Mouse (Mus musculus) lung, adult 2 months (tissue): ENCODE results near the gene Prp2. TPM values are rescaled to one million over a fixed set of nuclear protein-coding genes. Genes with fewer than 3 reads are reported as not detected.
"Not testable (repeated sequence)": the region's sequence is repeated elsewhere in the genome, so short reads cannot be mapped to it uniquely, and the experiment has no call there.

ENCODE experiments used
- DNase-seq: peaks from one replicate; pipeline ENCODE4 v3.0.0; 2022
- H3K4me1 ChIP-seq: fragments of 200-500 bp; 2 replicates; pipeline ENCODE4 v1.6.1; 2011; ENCODE audit warnings: low read length; ENCODE audit not compliant: control insufficient read depth, insufficient read depth
- H3K4me3 ChIP-seq: fragments of 200-500 bp; replicated peaks from 2 replicates; pipeline ENCODE3; 2011; ENCODE audit warnings: low read depth, mild to moderate bottlenecking, control low read depth, low read length; ENCODE audit errors: extremely low read depth
- CTCF ChIP-seq: fragments of 200-500 bp; IDR thresholded peaks from 2 replicates; pipeline ENCODE4 v1.5.1; 2011; ENCODE audit warnings: mild to moderate bottlenecking, low read length, control low read depth; ENCODE audit not compliant: insufficient read depth
- POLR2A ChIP-seq: fragments of 200-500 bp; IDR thresholded peaks from 2 replicates; pipeline ENCODE4 v1.6.1; 2011; ENCODE audit warnings: low read depth, mild to moderate bottlenecking, control low read depth, low read length, borderline replicate concordance; ENCODE audit errors: extremely low read depth
- WGBS: fragments of 180-500 bp; shearing (Covaris S2); methylation state at CpG from one replicate; pipeline ENCODE4 v1.1.7; 2018; 5-methylcytosine and 5-hydroxymethylcytosine counted together
- polyA plus RNA-seq: library from polyadenylated mRNA; depleted of rRNA; stranded (reverse); fragments of >200 nt; gene quantifications from 2 replicates; pipeline ENCODE4 v1.2.3, GENCODE M21; 2012; rRNA removed

The Prp2 gene
- polyA plus RNA-seq: not detected in 2 replicates

DNA sequence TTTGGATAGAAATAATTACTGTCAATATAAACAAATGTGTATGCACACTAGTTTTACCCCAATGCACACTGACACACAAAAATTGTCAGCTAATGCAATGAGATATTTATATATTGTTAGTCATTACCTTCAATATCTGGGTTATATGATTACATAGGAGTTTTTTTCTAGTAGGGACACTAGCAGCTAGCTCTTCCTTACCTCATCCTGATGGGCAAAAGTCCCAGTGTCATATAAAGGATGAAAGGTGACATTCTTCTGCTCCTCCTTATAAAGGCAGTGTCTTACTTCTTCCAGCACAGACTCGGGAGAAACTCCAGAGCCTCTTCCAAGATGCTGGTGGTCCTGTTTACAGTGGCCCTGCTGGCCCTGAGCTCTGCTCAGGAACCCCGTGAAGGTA is at the start of gene Prp2:
TSS of gene Prp2 (plus strand) at position 301 of the 400 bp plus-strand sequence.
- WGBS: 64% methylated on average over 2 of the region's 2 CpGs
- not testable (repeated sequence) for DNase-seq, H3K4me3 ChIP-seq

DNA sequence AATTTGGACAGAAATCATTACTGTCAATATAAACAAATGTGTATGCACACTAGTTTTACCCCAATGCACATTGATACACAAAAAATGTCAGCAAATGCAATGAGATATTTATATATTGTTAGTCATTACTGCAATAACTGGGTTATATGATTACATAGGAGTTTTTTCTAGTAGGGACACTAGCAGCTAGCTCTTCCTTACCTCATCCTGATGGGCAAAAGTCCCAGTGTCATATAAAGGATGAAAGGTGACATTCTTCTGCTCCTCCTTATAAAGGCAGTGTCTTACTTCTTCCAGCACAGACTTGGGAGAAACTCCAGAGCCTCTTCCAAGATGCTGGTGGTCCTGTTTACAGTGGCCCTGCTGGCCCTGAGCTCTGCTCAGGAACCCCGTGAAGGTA is 26.2 kb upstream of the Prp2 start, which contains the start of gene Prh1:
TSS of gene Prh1 (plus strand) at position 301 of the 400 bp plus-strand sequence.
- 77% methylated on average over 1 of the region's 1 CpGs for WGBS
- H3K4me1 ChIP-seq, H3K4me3 ChIP-seq, DNase-seq: not testable (repeated sequence)

More for the DNA sequence above, at the start of gene Prp2:
- not testable (repeated sequence) for H3K4me1 ChIP-seq

DNA sequence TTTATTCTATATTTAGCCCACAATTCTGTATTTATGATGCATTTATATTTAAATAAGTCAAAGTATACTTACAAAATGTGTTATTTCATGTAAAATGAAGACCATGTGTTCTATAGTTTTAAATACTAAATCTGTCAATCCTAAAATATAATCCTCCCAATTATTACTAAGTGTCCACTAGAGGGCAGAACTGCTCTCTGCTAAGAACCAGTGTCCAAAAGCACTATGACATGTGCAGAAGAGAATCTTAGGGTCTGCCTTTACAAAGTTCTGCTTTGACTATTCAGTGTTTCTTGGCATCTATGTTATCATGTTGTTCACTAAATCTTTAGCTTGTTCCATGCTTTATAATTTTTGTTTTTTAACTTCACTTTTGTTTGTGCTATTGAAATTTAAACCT is 53.7 kb downstream of the Prp2 start:
- no peak for DNase-seq

More for the DNA sequence above, 53.7 kb downstream of the Prp2 start:
- no peak overlapping the region for H3K4me3 ChIP-seq
- TF ChIP-seq CTCF: no peak
- TF ChIP-seq POLR2A: no peak
- no peaks in the 10 kb centered on the region for H3K4me1 ChIP-seq

Other genes starting within 250 kb of the Prp2 start
- gene Gm8882, start 231.8 kb upstream of the Prp2 start, polyA plus RNA-seq: not detected in 2 replicates
- not detected in 2 replicates for gene Prh1, start 26.1 kb upstream of the Prp2 start, polyA plus RNA-seq
- not detected in 2 replicates for gene A630073D07Rik, start 55.6 kb downstream of the Prp2 start, polyA plus RNA-seq
- gene Tas2r120, start 61.0 kb downstream of the Prp2 start, polyA plus RNA-seq: not detected in 2 replicates
- not detected in 2 replicates for gene Tas2r121, start 105.1 kb downstream of the Prp2 start, polyA plus RNA-seq
- gene Tas2r122, start 116.0 kb downstream of the Prp2 start, polyA plus RNA-seq: not detected in 2 replicates
- gene Tas2r115, start 142.1 kb downstream of the Prp2 start, polyA plus RNA-seq: not detected in 2 replicates
- not detected in 2 replicates for gene Tas2r124, start 158.8 kb downstream of the Prp2 start, polyA plus RNA-seq
- not detected in 2 replicates for gene Tas2r102, start 166.2 kb downstream of the Prp2 start, polyA plus RNA-seq
- not detected in 2 replicates for gene Tas2r136, start 182.2 kb downstream of the Prp2 start, polyA plus RNA-seq
- not detected in 2 replicates for gene Tas2r117, start 206.9 kb downstream of the Prp2 start, polyA plus RNA-seq